In the genomic region with DNA sequence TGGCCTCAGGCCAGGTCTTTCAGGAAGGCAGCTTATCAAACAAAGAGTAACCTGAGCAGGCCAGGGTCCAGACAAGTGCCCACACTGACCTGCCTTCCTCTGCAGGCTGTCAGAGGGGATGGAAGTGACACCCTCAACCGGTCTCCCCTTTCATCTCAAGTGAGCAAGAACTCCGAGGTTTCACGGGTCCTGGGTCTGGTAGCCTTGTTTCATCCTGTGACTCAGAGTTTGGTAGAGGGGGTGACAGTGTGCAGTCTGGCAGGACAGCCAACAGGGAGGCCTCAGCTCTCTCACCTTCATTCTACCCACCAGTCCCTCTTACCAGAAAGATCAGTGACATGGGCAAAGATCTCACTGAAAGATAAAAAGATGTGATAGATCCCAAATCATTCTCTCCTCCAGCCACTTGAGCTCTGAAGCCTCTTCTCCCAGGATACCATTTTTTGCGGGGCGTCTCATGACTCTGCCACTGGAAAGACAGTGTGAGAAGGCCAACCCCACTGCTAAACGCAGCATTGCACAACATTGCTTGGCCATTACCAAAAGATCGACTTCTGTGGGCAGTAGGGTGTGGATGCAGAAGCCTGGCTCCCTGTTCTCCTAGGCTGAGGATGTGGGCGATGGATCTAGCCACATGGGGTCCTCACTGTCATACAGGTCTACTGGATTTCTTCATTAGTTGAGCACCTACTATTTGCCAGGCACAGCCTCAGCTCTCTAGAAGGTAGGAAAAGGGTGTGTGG, we compare ENCODE assay signal across 8 mouse cellular contexts. TPM values are rescaled to one million over a fixed set of nuclear protein-coding genes. Genes with fewer than 3 reads are reported as not detected.
A peak's percentile ranks its signal among the peaks of the same experiment; 100 is the strongest.
DNase-seq lines count a peak whose midpoint lies in the region; ATAC-seq and TF ChIP-seq lines count a peak whose summit lies in the region.

Maff (plus strand) TSS at position 571 of the 743 bp plus-strand sequence.

- peak within 1 kb of the TSS; percentile 80 for H3K9ac ChIP-seq in MEL (ENCODE audit: control insufficient read depth, low read depth, low read length, poor library complexity, severe bottlenecking)
- peak within 1 kb of the TSS; percentile 60 for H3K9ac ChIP-seq in hindbrain, embryonic 11.5 days (ENCODE audit: low read depth, low read length)
- peak within 1 kb of the TSS; percentile 77 for H3K9ac ChIP-seq in midbrain, embryonic 13.5 days (replicated peaks)

- H3K79me2 ChIP-seq in MEL (ENCODE audit: control insufficient read depth, insufficient read depth, low read length, poor library complexity), result no peaks in the 10 kb centered on the region; the same call in 1 of the 2 replicates

- peak within 1 kb of the TSS; percentile 76 for H3K4me3 ChIP-seq in heart, embryonic 10.5 days
- H3K4me3 ChIP-seq in MEL (ENCODE audit: control insufficient read depth in 1 of 2, insufficient read depth in 1 of 2, low read depth in 2 of 2, low read length in 2 of 2), result peak within 1 kb of the TSS; percentile 83 to 98
- H3K4me3 ChIP-seq in hindbrain, embryonic 11.5 days (ENCODE audit: low read depth, low read length), result peak within 1 kb of the TSS; percentile 64
- H3K4me3 ChIP-seq in midbrain, embryonic 13.5 days (replicated peaks), result peak within 1 kb of the TSS; percentile 78

- no peaks in the 10 kb centered on the region for H3K9me3 ChIP-seq in heart, embryonic 10.5 days
- H3K9me3 ChIP-seq in MEL (replicated peaks; ENCODE audit: insufficient read depth, low read length), result no peaks in the 10 kb centered on the region
- H3K9me3 ChIP-seq in hindbrain, embryonic 11.5 days (ENCODE audit: control insufficient read depth, low read length), result no peaks in the 10 kb centered on the region
- H3K9me3 ChIP-seq in midbrain, embryonic 13.5 days, result no peaks in the 10 kb centered on the region

- peaks cover 39% of the 10 kb centered on the region for H3K4me1 ChIP-seq in heart, embryonic 10.5 days
- H3K4me1 ChIP-seq in MEL (ENCODE audit: control insufficient read depth in 1 of 2, insufficient read depth in 2 of 2, low read length in 2 of 2), result peaks cover 7 to 16% of the 10 kb centered on the region in 2 experiments; a peak in 3 of 4 replicates
- H3K4me1 ChIP-seq in hindbrain, embryonic 11.5 days (replicated peaks; ENCODE audit: control insufficient read depth, insufficient read depth, low read length), result no peaks in the 10 kb centered on the region
- H3K4me1 ChIP-seq in midbrain, embryonic 13.5 days (replicated peaks), result peaks cover 13% of the 10 kb centered on the region

- no peak for ATAC-seq in hindbrain, embryonic 11.5 days (ENCODE audit: low FRiP score)
- no peak for ATAC-seq in midbrain, embryonic 13.5 days

- WGBS in heart, embryonic 10.5 days, result 50% methylated on average over 8 of the region's 8 CpGs
- 50% methylated on average over 8 of the region's 8 CpGs for WGBS in hindbrain, embryonic 11.5 days
- WGBS in midbrain, embryonic 13.5 days, result 49% methylated on average over 8 of the region's 8 CpGs

- TF ChIP-seq POLR2A in MEL (IDR thresholded peaks at IDR 0.05; ENCODE audit: control insufficient read depth in 1 of 2, insufficient read depth in 1 of 2, low read depth in 1 of 2, low read length in 2 of 2, poor library complexity in 1 of 2), result no peak

- H3K27ac ChIP-seq in heart, embryonic 10.5 days, result peak within 1 kb of the TSS; percentile 91
- H3K27ac ChIP-seq in MEL (ENCODE audit: control insufficient read depth, low read depth, low read length), result peak within 1 kb of the TSS; percentile 64
- H3K27ac ChIP-seq in hindbrain, embryonic 11.5 days (ENCODE audit: low read depth, low read length), result peak within 1 kb of the TSS; percentile 43; the same call in 1 of the 2 replicates
- peak within 1 kb of the TSS; percentile 79 for H3K27ac ChIP-seq in midbrain, embryonic 13.5 days

- no peak for DNase-seq in heart, embryonic 10.5 days (ENCODE audit: low spot score)
- DNase-seq in heart, postnatal 4 days, result no peak
- DNase-seq in MEL (ENCODE audit: low read depth, low spot score), result peak; percentile 15
- no peak for DNase-seq in hindbrain, embryonic 11.5 days (ENCODE audit: low spot score)
- no peak for DNase-seq in spleen, adult 12 weeks (ENCODE audit: low spot score)
- no peak for DNase-seq in right cerebral cortex, postnatal 10 days (ENCODE audit: low spot score in 2 of 2)
- DNase-seq in layer of hippocampus, postnatal 10 days (ENCODE audit: low spot score in 2 of 2), result no peak

- H3K27me3 ChIP-seq in heart, embryonic 10.5 days (ENCODE audit: insufficient read depth, poor library complexity, severe bottlenecking), result 0 out of 2 replicates have a peak, but pooled peaks cover 5% of the 10 kb centered on the region
- no peaks in the 10 kb centered on the region for H3K27me3 ChIP-seq in MEL (ENCODE audit: control insufficient read depth in 1 of 2, insufficient read depth in 2 of 2, low read length in 2 of 2)
- H3K27me3 ChIP-seq in hindbrain, embryonic 11.5 days (ENCODE audit: control insufficient read depth, insufficient read depth, low read length), result peaks cover 4% of the 10 kb centered on the region; the same call in 1 of the 2 replicates
- peaks cover 32% of the 10 kb centered on the region for H3K27me3 ChIP-seq in midbrain, embryonic 13.5 days

- H3K36me3 ChIP-seq in heart, embryonic 10.5 days, result no peaks in the 10 kb centered on the region
- H3K36me3 ChIP-seq in MEL (ENCODE audit: control insufficient read depth in 1 of 2, insufficient read depth in 2 of 2, low read length in 2 of 2), result peaks cover 0 to 6% of the 10 kb centered on the region in 2 experiments; a peak in 2 of 4 replicates
- no peaks in the 10 kb centered on the region for H3K36me3 ChIP-seq in hindbrain, embryonic 11.5 days (ENCODE audit: control insufficient read depth, insufficient read depth, low read length)
- H3K36me3 ChIP-seq in midbrain, embryonic 13.5 days, result no peaks in the 10 kb centered on the region

- TF ChIP-seq CTCF in MEL (IDR thresholded peaks at IDR 0.05 in 2 of 3, conservative IDR thresholded peaks at IDR 0.05 in 1 of 3; ENCODE audit: control insufficient read depth in 1 of 3, insufficient read depth in 1 of 3, low read depth in 2 of 3, low read length in 3 of 3, poor library complexity in 1 of 3, severe bottlenecking in 1 of 3), result no peak

- no peak for TF ChIP-seq EP300 in MEL (IDR thresholded peaks at IDR 0.05; ENCODE audit: low read depth in 1 of 2, low read length in 2 of 2)

- TF ChIP-seq RAD21 in MEL (IDR thresholded peaks at IDR 0.05; ENCODE audit: low read depth, low read length), result no peak

- H3K4me2 ChIP-seq in hindbrain, embryonic 11.5 days (replicated peaks; ENCODE audit: low read depth, low read length), result peak within 1 kb of the TSS; percentile 98
- peak within 1 kb of the TSS; percentile 96 for H3K4me2 ChIP-seq in midbrain, embryonic 13.5 days (replicated peaks)

TF ChIP-seq in MEL, 35 proteins besides CTCF, POLR2A, EP300 and RAD21:
- TF ChIP-seq ZNF384 (IDR thresholded peaks at IDR 0.05; ENCODE audit: low read depth, low read length), result no peak
- TF ChIP-seq POLR2AphosphoS2 (IDR thresholded peaks at IDR 0.05; ENCODE audit: low read length), result no peak
- TF ChIP-seq MEF2A (IDR thresholded peaks at IDR 0.05; ENCODE audit: extremely low read depth, insufficient replicate concordance, low read depth, low read length, poor library complexity, severe bottlenecking), result no peak
- no peak for TF ChIP-seq GATA1 (IDR thresholded peaks at IDR 0.05; ENCODE audit: low read depth, low read length)
- TF ChIP-seq ETS1 (IDR thresholded peaks at IDR 0.05; ENCODE audit: low read depth, low read length), result no peak
- TF ChIP-seq TAL1 (IDR thresholded peaks at IDR 0.05; ENCODE audit: low read length), result no peak
- TF ChIP-seq ELF1 (IDR thresholded peaks at IDR 0.05; ENCODE audit: low read depth, low read length), result no peak
- no peak for TF ChIP-seq E2F4 (IDR thresholded peaks at IDR 0.05; ENCODE audit: borderline replicate concordance, low read depth, low read length)
- no peak for TF ChIP-seq ZC3H11A (IDR thresholded peaks at IDR 0.05; ENCODE audit: low read depth, low read length)
- TF ChIP-seq SIN3A (IDR thresholded peaks at IDR 0.05; ENCODE audit: low read length), result no peak

RNA-seq across cellular contexts. Expression of gene Maff, which starts in this region (rescaled TPM):
- polyA plus RNA-seq in heart, embryonic 10.5 days (2016; fragmentation: Nextera tagmentation; extraction: Ambion mirVana), result 1.6 and 2.0 TPM in 2 replicates
- 10 to 100 TPM in 1 of 2 experiments, 1 to 10 TPM in 1; 9.8 to 10.2 TPM for total RNA-seq in heart, postnatal 4 days (2021)
- 3.3 TPM in 2 replicates for total RNA-seq in MEL (2012; rRNA removed)
- polyA plus RNA-seq in MEL (2012; ENCODE audit: insufficient read depth in 1 of 2, insufficient read length in 2 of 2, low read depth in 1 of 2, low replicate concordance in 2 of 2, missing spikeins in 1 of 2), result 1 to 10 TPM in 1 of 2 experiments, not detected in 1; 5.8 TPM
- polyA plus RNA-seq in hindbrain, embryonic 11.5 days (2014; fragmentation: Nextera tagmentation; extraction: Ambion mirVana), result 1.6 and 1.8 TPM in 2 replicates
- polyA plus RNA-seq in midbrain, embryonic 13.5 days (2015; fragmentation: Nextera tagmentation; extraction: Ambion mirVana), result 0.76 and 0.79 TPM in 2 replicates
- total RNA-seq in layer of hippocampus, postnatal 10 days (2021), result 1 to 10 TPM; 1.7 to 2.0 TPM
